Mouse (Mus musculus) layer of hippocampus, postnatal 25 days (tissue): ENCODE data around the gene Raver2. TPM values are rescaled to one million over a fixed set of nuclear protein-coding genes. Genes with fewer than 3 reads are reported as not detected.

Source experiments
- DNase-seq, 2 experiments: peaks; one replicate each; pipeline ENCODE4 v3.0.0; 2022; ENCODE audit warnings: mixed read lengths in 2 of 2, low spot score in 1 of 2; ENCODE audit errors: extremely low spot score in 1 of 2
- total RNA-seq, 2 experiments: library from RNA; stranded (reverse); gene quantifications; 2 replicates each; pipeline ENCODE4 v1.2.3; 2021

Raver2 gene
- total RNA-seq, 2 experiments from 2014 or later = 45.1 to 52.3 TPM

GRCm38 (mm10) chr4:101167777-101168176, 99.0 kb downstream of the Raver2 start:
- no peak for DNase-seq

GRCm38 (mm10) chr4:101168189-101168778, 99.5 kb downstream of the Raver2 start:
- no peak for DNase-seq

- DNase-seq = no peak
Measured at GRCm38 (mm10) chr4:101172738-101173137, 104.0 kb downstream of the Raver2 start.

- no peak for DNase-seq
Measured at GRCm38 (mm10) chr4:101174916-101175625, 106.3 kb downstream of the Raver2 start.

- DNase-seq = no peak
Measured at GRCm38 (mm10) chr4:101176123-101176522, 107.3 kb downstream of the Raver2 start.

- no peak for DNase-seq
Measured at GRCm38 (mm10) chr4:101177796-101178195, 109.0 kb downstream of the Raver2 start.

- DNase-seq = no peak
Measured at GRCm38 (mm10) chr4:101179076-101179475, 110.3 kb downstream of the Raver2 start.

- no peak for DNase-seq
Measured at GRCm38 (mm10) chr4:101179836-101180235, 111.1 kb downstream of the Raver2 start.

- DNase-seq = no peak
Measured at GRCm38 (mm10) chr4:101180681-101181080, 111.9 kb downstream of the Raver2 start.

GRCm38 (mm10) chr4:101182603-101183011, 113.8 kb downstream of the Raver2 start:
- DNase-seq = no peak

GRCm38 (mm10) chr4:101185216-101185615, 116.4 kb downstream of the Raver2 start:
- no peak for DNase-seq

GRCm38 (mm10) chr4:101186591-101186990, 117.8 kb downstream of the Raver2 start:
- no peak for DNase-seq

- no peak for DNase-seq
Measured at GRCm38 (mm10) chr4:101187381-101187780, 118.6 kb downstream of the Raver2 start.

GRCm38 (mm10) chr4:101192241-101192976, 123.6 kb downstream of the Raver2 start:
- no peak for DNase-seq

GRCm38 (mm10) chr4:101194170-101194569, 125.4 kb downstream of the Raver2 start:
- no peak for DNase-seq

GRCm38 (mm10) chr4:101196407-101196806, 127.6 kb downstream of the Raver2 start:
- no peak for DNase-seq

GRCm38 (mm10) chr4:101197421-101198170, 128.8 kb downstream of the Raver2 start:
- no peak for DNase-seq

GRCm38 (mm10) chr4:101198333-101198732, 129.6 kb downstream of the Raver2 start:
- DNase-seq = no peak

GRCm38 (mm10) chr4:101199433-101200081, 130.8 kb downstream of the Raver2 start:
- no peak for DNase-seq
